Mouse (Mus musculus) thymus, adult 2 months (tissue): ENCODE results near the gene Gm42906. TPM values are rescaled to one million over a fixed set of nuclear protein-coding genes. Genes with fewer than 3 reads are reported as not detected.

ENCODE experiments used
- DNase-seq: peaks from one replicate; pipeline ENCODE4 v3.0.0; 2021
- H3K27ac ChIP-seq: fragments of 200-500 bp; 2 replicates; pipeline ENCODE4 v1.5.1; 2012; ENCODE audit warnings: low read length, control low read depth; ENCODE audit not compliant: control insufficient read depth, insufficient read depth
- H3K27me3 ChIP-seq: fragments of 200-500 bp; 2 replicates; pipeline ENCODE4 v1.6.1; 2012; ENCODE audit warnings: mild to moderate bottlenecking, low read length, moderate library complexity, mixed read lengths; ENCODE audit not compliant: control insufficient read depth, insufficient read depth
- H3K36me3 ChIP-seq: fragments of 200-500 bp; 2 replicates; pipeline ENCODE4 v1.6.1; 2012; ENCODE audit warnings: mild to moderate bottlenecking, low read length, moderate library complexity; ENCODE audit not compliant: control insufficient read depth, insufficient read depth
- H3K4me1 ChIP-seq: fragments of 200-500 bp; replicated peaks from 2 replicates; pipeline ENCODE4 v1.6.1; 2012; ENCODE audit warnings: low read length; ENCODE audit not compliant: control insufficient read depth, insufficient read depth
- H3K4me3 ChIP-seq: fragments of 200-500 bp; 2 replicates; pipeline ENCODE4 v1.5.1; 2012; ENCODE audit warnings: mild to moderate bottlenecking, low read length, control low read depth, moderate library complexity; ENCODE audit not compliant: control insufficient read depth, insufficient read depth
- CTCF ChIP-seq: fragments of 200-500 bp; IDR thresholded peaks from 2 replicates; pipeline ENCODE4 v1.5.1; 2012; ENCODE audit warnings: mild to moderate bottlenecking, control low read depth, low read length, moderate library complexity, borderline replicate concordance; ENCODE audit not compliant: control insufficient read depth, poor library complexity, insufficient read depth; ENCODE audit errors: extremely low read depth
- POLR2A ChIP-seq: fragments of 200-500 bp; IDR thresholded peaks from 2 replicates; pipeline ENCODE4 v1.6.1; 2012; ENCODE audit warnings: mild to moderate bottlenecking, low read length, control low read depth, moderate library complexity; ENCODE audit not compliant: control insufficient read depth, poor library complexity, insufficient read depth; ENCODE audit errors: extremely low read depth
- WGBS: fragments of 180-500 bp; shearing (Covaris S2); methylation state at CpG from one replicate; pipeline ENCODE4 v1.1.7; 2018; 5-methylcytosine and 5-hydroxymethylcytosine counted together
- polyA plus RNA-seq: library from polyadenylated mRNA; depleted of rRNA; stranded (reverse); fragments of >200 nt; gene quantifications from 2 replicates; pipeline ENCODE4 v1.2.3, GENCODE M21; 2012

The Gm42906 gene
- polyA plus RNA-seq, 1 experiment, result not detected

DNA sequence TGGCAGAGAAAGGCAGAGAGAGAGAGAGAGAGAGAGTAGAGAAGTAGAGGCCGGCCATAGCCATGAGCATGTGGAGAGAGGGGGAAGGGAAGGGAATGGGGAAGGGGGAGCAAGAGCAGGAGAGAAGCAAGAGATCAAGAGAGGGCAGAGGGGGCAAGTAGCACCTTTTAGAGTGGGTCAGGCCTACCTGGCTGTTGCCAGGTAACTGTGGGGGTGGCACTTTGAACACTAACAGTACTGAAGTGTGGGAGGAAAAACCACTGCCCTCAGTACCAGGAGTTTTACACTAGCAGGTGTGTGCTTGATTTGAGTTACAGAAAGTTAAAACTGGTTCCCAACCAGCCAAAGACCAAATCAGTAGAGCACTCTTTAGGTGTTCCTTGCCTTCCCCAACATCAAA, 272.7 kb downstream of the Gm42906 start:
- H3K27ac ChIP-seq, result no peak overlapping the region
- H3K4me3 ChIP-seq, result no peak overlapping the region
- WGBS, result 85% methylated on average over 1 of the region's 1 CpGs

DNA sequence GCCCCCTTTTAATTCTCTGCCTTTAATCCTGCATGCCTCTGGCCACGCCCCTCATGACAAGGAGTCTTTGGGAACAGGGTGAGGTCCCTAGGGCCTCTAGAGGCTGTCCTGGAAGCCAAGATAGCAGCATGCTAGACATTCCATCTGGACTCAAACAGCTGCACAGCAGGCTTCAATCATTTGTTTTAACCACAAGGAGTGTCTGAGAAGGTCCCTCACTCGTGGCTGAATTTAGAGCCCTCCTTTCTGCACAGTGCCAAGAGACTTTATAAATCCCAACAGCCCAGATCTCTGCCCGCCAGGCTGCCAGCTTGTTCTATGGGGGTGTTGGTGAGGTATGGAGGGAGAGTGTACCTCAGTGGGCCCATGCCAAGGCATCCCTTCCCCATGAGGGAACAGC, 273.2 kb downstream of the Gm42906 start:
- WGBS, result 69% methylated on average over 3 of the region's 3 CpGs

More for the DNA sequence above, 272.7 kb downstream of the Gm42906 start:
- TF ChIP-seq POLR2A (no peak), CTCF (no peak)
- no peaks in the 10 kb centered on the region for H3K36me3 ChIP-seq
- H3K4me1 ChIP-seq, result no peaks in the 10 kb centered on the region
- no peak for DNase-seq
- H3K27me3 ChIP-seq, result no peaks in the 10 kb centered on the region

DNA sequence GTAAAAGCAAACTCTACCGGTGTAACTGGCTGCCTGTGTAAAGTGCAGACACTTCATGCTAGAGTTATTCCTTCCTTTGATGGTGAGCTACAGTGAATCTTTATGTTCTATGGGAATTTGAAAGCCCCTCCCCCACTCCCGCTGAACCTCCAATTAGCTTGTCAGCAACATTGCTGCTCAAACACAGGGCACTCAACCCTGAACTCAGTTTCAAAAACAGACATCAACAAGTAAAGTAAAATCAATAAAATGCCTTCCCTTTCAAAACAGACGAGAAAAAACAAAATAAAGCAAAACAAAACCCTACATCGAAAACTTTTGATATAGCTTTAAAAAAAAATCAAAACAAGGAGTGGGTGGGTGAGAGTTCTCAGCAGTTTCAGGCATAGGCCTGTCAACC, 273.9 kb downstream of the Gm42906 start:
- TF ChIP-seq POLR2A (no peak), CTCF (no peak)
- H3K27ac ChIP-seq, result no peak overlapping the region

More for the DNA sequence above, 273.2 kb downstream of the Gm42906 start:
- Histone ChIP-seq H3K27me3 (no peaks in the 10 kb centered on the region), H3K27ac (no peak overlapping the region), H3K4me3 (no peak overlapping the region), H3K36me3 (no peaks in the 10 kb centered on the region), H3K4me1 (no peaks in the 10 kb centered on the region)
- DNase-seq, result no peak
- TF ChIP-seq CTCF (no peak), POLR2A (no peak)

DNA sequence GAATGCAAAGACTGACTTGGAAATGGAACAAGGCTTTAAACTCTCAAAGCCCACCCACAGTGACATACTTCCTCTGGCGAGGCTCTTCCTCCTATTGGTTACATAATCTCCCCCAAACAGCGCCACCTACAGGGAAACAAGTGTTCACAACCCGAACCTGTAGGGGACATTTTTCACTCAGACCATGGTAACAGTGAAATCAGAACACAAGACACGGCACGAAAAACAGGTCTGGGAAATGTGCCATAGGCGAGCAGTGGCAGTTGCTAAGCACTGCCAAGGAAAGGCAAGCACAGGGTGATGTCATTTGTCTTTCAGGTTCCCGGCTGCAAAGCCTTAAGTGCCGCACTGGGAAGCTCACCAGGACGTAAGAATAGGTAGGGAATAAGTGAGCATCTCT, 276.4 kb downstream of the Gm42906 start:
- no peak overlapping the region for H3K4me3 ChIP-seq
- TF ChIP-seq POLR2A (no peak), CTCF (no peak)
- no peaks in the 10 kb centered on the region for H3K36me3 ChIP-seq
- H3K27ac ChIP-seq, result no peak overlapping the region
- 96% methylated on average over 9 of the region's 9 CpGs for WGBS
- H3K4me1 ChIP-seq, result no peaks in the 10 kb centered on the region
- DNase-seq, result no peak
- H3K27me3 ChIP-seq, result no peaks in the 10 kb centered on the region

More for the DNA sequence above, 273.9 kb downstream of the Gm42906 start:
- Histone ChIP-seq H3K27me3 (no peaks in the 10 kb centered on the region), H3K4me1 (no peaks in the 10 kb centered on the region), H3K4me3 (no peak overlapping the region), H3K36me3 (no peaks in the 10 kb centered on the region)
- WGBS, result 94% methylated on average over 4 of the region's 4 CpGs
- no peak for DNase-seq

DNA sequence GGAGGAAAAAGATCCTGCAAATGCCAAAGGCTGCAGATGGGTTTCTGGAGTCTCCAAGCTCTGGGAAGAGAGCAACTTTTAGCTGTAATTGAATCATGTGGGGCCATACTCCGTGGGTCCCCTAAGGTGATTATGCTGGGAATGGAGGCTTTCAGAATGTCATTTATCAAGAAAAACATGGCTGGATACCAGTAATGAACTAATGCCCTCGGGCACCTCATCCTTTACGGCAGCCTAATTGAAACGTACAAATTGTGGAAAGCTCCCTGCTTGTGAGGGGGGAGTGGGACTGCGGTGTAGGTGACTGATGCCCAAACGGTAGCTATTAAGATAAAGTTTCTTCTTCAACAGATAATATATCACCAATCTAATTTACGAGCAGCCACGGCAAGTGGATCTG, 278.5 kb downstream of the Gm42906 start:
- Histone ChIP-seq H3K4me1 (no peaks in the 10 kb centered on the region), H3K4me3 (no peak overlapping the region), H3K36me3 (no peaks in the 10 kb centered on the region), H3K27me3 (no peaks in the 10 kb centered on the region), H3K27ac (no peak overlapping the region)
- WGBS, result 87% methylated on average over 8 of the region's 8 CpGs
- TF ChIP-seq POLR2A (no peak), CTCF (no peak)
- DNase-seq, result no peak

DNA sequence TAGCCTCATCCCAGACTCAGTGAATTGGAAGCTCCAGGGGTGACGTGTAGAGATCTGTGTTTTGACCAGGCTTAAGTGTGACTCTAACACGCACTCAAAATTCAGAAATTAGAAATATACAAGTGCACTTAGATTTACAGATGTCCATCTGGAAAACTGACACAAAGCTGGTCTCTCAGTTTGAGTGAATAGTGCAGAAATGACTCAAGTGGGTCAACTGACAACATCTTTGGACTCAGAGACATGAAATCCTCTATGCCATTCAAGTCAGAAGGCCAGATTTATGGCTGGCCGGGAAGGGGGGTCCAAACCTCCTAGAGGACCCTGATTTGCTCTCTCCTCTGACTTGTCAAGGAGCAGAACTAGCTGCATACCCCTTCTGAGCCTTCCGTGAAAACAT, 279.9 kb downstream of the Gm42906 start:
- H3K4me1 ChIP-seq, result no peaks in the 10 kb centered on the region
- DNase-seq, result no peak
- no peak overlapping the region for H3K27ac ChIP-seq
- H3K36me3 ChIP-seq, result no peaks in the 10 kb centered on the region
- TF ChIP-seq CTCF, result no peak
- no peak for TF ChIP-seq POLR2A
- H3K4me3 ChIP-seq, result no peak overlapping the region
- no peaks in the 10 kb centered on the region for H3K27me3 ChIP-seq
- 95% methylated on average over 4 of the region's 4 CpGs for WGBS

DNA sequence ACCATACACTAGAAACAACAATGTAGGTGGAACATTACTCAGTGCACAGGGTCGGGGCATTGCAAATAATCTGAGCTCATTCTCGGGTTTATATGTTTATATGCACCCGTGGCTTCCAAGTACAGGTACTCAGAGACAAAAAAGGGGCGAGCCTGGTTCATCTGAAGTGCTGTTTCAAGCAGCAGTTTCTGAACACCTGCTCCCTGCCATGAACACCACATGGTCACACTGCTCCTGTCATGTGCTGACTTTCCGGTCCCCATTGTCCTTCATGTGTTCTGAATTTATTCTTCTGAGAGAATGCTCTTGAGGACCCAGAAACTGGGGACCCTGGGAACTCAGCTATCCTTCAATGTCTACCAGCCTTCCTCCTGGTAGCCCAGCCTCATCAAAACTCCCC, 282.2 kb downstream of the Gm42906 start:
- no peak for TF ChIP-seq POLR2A
- Histone ChIP-seq H3K27ac (no peak overlapping the region), H3K36me3 (no peaks in the 10 kb centered on the region), H3K4me3 (no peak overlapping the region), H3K4me1 (no peaks in the 10 kb centered on the region; the same call in 1 of the 2 replicates), H3K27me3 (no peaks in the 10 kb centered on the region)
- DNase-seq, result no peak
- WGBS, result 86% methylated on average over 5 of the region's 5 CpGs
